Mouse (Mus musculus) brain, embryonic 14.5 days (tissue): ENCODE data around the gene Ahcyl1. TPM values are rescaled to one million over a fixed set of nuclear protein-coding genes. Genes with fewer than 3 reads are reported as not detected.
"Not testable (repeated sequence)": the region's sequence is repeated elsewhere in the genome, so short reads cannot be mapped to it uniquely, and the experiment has no call there.

Source experiments
- DNase-seq: peaks from one replicate; pipeline ENCODE4 v3.0.0-alpha.2; 2011; ENCODE audit warnings: low read depth
- CTCF ChIP-seq: fragments of 200-500 bp; IDR thresholded peaks from 2 replicates; pipeline ENCODE4 v1.5.1; 2012; ENCODE audit warnings: inconsistent platforms, mild to moderate bottlenecking, moderate library complexity, borderline replicate concordance; ENCODE audit not compliant: insufficient read depth, insufficient read length; ENCODE audit errors: extremely low read depth
- POLR2A ChIP-seq: fragments of 200-500 bp; IDR thresholded peaks from 2 replicates; pipeline ENCODE4 v1.6.1; 2012; ENCODE audit warnings: mild to moderate bottlenecking, inconsistent platforms, borderline replicate concordance; ENCODE audit not compliant: poor library complexity, insufficient read depth, insufficient read length, severe bottlenecking; ENCODE audit errors: extremely low read depth
- polyA plus RNA-seq: library from polyadenylated mRNA; depleted of rRNA; stranded (reverse); fragments of >200 nt; gene quantifications from 2 replicates; pipeline ENCODE4 v1.2.3, GENCODE M21; 2012; rRNA removed

Gene Ahcyl1
- 173 and 195 TPM in 2 replicates for polyA plus RNA-seq

DNA sequence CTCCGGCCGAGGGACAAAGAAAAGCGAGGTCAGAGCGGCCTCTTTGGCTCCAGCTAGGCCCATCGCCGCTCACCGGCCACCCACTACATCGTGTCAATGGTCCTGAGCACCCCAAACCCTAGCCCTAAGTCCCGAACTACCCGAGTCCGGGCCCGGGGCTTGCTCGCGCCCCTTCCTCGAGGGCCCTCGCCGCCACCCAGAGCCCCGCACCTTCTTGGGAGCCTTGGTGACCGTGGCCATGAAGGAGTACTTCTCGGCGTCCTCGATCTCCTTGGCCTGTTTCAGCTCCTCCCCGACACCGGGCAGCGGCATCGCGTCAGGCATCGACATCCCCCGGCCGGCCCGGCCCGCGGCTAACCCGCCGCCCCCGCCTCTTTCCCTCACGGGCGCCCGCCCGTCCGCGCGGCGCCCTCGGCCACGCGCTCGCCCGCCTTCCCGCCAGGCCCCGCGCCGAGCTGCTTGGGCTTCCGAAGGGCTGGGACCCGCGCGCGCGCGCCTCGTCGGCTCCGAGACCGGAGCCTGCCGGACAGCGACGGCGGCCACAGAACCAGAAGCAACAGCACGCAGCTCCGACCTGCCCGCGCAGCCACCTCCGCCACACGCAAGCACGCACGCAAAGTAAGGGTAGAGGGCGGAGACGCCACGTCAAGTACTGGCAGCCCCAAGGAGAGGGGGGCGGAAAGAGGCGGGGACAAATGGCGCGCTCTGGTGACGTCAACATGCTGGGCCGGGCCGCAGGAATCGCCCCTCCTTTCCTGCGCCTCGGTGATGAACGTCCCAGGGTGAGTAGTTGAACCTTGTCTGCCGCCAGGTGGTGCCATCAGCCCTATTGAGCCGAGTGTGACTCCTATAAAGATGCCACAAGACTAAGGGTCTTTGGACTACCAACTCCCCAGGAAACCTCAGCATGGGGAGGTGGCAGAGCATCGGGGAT is at the start of gene Ahcyl1:
TSS of gene Ahcyl1 (minus strand) at position 613 of the 934 bp plus-strand sequence.
- peak; percentile 84 for TF ChIP-seq POLR2A
- TF ChIP-seq CTCF: peak; percentile 92
- peak; percentile 100 for DNase-seq

DNA sequence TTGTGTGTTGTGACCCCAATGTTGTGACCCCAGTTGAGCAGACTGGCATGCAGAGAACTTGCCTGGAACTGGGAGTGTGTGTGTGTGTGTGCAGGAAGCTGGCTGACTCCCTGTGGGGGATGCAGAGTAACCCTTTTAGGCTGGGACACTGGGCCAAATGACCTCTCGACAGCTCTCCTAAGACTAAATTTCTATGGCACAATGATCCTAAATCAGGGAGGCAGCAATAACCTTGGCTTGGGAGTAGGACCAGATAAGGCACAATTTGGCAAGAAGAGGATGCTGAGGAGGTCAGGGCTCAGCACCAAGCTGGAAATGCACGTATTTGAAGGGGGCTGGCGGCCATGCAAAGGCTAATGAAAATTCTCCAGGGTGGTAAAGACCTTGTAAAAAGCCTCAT is 49.7 kb upstream of the Ahcyl1 start:
- DNase-seq: no peak
- TF ChIP-seq CTCF (no peak), POLR2A (no peak)

DNA sequence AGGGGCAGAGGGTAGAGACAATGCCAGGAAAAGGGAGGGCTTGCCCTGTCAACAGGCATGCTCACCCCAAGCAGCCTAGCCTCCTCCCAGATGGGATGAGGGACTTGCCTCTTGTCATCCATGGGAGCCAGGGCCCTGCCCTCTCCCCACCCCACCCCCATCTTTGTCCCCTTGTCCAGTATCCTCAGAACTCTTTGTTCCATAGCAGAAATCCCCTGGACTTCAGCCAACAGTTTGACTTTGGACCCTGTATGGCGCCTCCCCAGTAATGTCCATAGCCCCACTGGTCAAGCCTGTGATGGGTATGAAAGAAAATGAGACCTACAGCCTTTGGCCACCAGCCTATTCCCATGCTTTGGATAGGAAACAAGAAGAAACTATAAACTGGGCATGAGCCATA is 47.3 kb upstream of the Ahcyl1 start:
- no peak for TF ChIP-seq CTCF
- no peak for TF ChIP-seq POLR2A
- DNase-seq: no peak

DNA sequence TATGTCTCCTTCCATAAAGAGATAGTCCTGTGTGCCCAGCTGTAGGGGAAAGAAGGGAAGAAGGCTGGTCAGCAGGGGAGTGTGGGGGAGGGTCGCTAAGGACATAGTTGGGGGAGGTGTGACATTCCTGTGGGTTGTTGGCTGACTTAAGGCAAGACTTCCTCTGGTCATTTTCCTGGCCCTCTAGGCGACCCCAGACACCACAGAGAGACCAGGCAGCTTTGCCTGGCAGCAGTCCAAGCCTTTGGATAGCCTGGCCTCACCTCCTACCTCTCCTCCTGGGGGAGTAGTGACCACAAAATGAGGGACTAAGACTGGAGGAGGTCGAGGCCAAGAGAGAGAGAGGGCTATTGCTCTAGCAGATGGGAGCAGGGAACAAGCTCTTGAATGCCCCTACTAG is 46.7 kb upstream of the Ahcyl1 start:
- TF ChIP-seq POLR2A: no peak
- no peak for TF ChIP-seq CTCF
- DNase-seq: no peak

DNA sequence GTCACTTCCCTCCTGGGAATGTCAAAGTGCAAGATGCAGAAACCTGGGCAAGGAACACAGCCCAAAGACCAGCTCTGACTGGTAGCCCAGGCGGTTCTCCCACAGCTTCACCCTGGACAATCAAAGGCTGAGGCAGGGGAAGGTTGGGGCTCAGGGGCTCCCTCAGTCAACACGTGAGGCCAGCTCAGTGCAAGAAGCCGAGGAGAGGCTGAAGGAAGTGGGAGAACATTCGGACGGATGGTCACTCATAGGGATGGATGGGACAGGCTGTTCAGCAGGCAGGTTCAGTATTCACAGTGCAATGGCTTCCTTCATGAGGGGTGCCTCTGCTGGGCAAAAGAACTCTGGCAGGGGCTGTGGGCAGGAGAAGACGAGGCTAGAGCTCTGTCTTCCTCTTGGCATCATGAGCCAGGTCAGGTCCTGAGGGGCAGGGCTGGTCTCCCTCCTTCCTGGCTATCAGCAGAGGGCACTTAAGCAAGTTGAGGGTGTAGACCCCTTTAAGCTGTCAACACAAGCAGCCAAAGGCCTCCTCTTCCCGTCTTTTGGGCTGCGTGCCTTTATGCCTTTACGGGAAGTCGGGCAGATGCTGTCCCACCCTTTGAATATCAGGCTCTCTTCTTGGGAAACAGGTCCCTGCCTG is 45.8 kb upstream of the Ahcyl1 start:
- TF ChIP-seq CTCF (no peak), POLR2A (no peak)
- DNase-seq: no peak

DNA sequence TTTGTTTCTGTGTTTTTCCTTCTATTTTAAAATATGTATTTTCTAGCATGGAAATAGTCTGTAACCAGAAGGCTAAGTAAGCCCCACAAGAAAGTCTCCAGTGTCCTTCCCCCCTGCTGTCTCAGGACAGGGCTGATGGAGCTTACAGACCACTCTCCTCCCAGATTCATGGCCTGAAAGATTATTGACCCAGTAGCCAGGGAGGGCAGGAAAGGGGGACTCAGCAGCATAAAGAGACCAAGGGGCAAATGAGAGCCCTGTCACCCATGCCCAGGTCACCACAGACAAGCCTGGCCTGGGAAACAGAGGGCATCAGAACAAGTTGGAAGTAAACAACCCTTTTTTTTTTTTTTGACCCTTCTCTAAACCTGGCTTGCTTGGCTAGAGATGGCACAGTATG is 45.0 kb upstream of the Ahcyl1 start:
- DNase-seq: no peak
- TF ChIP-seq CTCF (no peak), POLR2A (no peak)

DNA sequence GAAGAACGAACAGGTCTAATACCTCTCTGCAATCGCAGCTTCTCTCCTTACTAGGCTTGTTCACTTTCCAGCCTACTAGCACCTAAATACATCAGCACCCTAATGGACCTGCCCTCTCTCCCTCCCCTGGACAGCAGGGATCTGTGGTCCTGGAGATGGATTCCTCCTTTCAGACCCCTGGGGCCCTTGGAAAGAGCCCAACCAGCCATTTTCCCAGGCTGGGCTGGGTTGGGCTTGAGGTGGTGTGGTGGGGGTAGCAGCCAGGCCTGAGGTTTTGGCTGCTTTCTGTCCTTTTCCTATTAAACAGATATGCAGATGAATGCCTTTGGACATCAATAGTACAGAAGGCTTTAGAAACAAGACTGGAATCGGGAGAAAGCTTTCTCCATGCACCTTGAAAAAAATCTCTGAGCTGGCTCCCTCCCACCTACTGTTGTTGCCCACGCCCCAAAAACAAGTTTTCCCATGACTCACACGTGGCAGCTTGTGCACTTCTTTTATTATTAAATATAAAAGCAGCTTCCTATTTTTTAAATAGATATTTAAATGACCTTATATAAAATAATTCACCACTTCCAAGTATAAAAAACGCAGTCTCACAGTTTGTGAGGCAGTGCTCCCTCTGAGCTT is 44.3 kb upstream of the Ahcyl1 start:
- DNase-seq: peak; percentile 93
- TF ChIP-seq POLR2A (no peak), CTCF (no peak)

DNA sequence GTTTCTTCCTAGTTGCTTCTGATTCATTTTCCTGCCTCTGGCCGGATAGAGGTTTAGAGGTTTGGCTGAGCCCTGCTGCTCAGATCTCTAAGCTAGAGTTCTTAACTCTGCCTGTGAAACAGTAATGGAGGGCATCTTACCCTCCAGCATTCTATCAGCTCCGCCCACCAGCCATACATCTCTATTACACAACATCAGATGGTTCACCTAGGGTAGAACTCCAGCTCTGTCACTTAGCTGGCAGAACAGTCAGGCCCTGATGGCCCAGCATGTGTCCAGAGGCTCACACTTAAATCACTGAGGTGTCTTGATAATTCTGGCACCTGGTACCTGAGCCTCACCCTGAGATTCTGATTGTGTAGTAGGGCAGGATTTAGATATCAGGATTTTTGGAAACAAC is 43.6 kb upstream of the Ahcyl1 start:
- TF ChIP-seq CTCF (no peak), POLR2A (no peak)

DNA sequence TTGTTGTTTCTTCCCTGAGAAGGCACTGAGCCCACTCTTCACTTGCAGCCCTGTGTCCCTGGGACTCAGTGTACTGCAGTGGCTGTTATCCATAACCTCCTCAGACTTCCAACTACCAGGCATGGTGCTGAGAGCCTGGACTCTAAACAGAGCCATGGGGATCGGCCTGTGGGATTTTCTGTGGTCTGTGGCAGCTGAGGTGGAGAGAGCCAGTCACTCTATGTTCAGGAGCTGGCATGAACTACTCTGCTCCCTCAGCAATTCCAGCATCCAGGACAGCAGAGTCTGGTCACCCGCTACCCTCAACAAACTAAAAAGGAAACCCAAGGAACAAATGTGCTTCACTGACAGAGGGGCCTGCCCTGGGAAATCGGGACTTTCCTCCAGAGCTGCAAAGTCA is 43.1 kb upstream of the Ahcyl1 start:
- no peak for TF ChIP-seq POLR2A
- no peak for TF ChIP-seq CTCF
- no peak for DNase-seq

More for the DNA sequence above, 43.6 kb upstream of the Ahcyl1 start:
- peak; percentile 41 for DNase-seq

DNA sequence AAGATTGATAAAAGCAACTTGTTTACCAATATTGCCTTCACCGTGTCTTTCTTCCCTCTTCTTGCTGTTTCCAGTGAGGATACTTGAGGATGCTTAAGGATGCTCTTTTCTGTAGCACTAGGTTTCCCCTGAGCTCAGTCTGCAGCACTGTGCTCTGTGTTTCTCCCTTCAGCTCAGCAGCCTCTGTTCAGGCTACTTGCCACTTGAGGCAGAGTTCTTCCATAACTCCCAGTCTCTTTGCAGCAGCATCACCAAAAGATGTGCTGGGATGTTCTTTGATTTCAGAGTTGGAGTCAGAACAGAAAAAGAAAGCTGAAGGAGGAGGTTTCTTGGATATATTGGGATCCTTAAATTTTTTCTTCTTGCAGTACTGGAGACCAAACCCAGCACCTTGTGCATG is 42.3 kb upstream of the Ahcyl1 start:
- TF ChIP-seq POLR2A: no peak
- TF ChIP-seq CTCF: no peak
- DNase-seq: no peak

DNA sequence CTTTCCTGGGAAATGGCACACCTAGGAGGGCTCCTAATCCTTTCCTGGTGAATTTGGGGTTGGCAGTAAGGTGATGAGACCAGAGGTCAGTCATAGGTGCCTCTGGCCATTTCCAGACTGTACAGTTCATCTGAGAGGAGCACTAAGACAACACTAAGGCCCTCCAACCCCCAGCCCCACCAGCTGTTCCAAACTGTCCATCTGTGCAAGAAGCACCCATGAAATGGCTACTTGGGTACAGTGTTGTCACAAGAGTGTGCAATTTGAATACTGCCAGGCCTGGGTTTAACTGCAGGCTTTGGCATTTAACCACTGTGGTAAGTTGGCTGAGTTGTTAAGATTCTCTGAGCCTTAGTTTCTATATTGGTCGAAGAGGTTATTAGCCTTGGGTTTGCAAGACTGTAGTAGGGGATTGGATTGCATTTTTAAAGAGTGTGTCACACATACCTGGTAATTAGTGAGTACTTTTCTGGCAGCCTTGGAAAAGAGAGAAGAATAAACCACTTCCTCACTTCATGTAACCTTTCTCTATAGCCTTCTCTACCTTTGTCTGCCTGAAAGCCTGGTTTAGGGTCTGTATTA is 41.3 kb upstream of the Ahcyl1 start:
- TF ChIP-seq CTCF: no peak
- no peak for TF ChIP-seq POLR2A

DNA sequence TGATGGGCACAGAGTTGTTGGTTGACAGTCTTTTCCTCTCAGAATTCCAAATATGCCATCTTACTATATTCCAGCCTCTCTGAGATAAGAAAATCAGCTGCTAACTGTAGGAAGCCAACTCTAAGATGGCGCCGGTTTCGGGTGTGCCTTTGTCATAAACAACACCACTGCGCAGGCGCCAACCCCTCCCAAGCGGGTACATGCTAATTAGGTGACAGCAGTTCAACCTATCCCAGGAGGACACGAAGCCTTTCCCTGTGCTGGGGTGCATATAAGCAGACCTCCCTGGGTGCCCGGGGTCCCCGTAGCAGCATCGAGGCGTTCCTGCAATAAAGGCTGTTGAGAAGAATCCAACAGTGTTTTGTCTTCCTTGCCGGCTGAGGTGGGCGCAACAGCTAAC is 39.3 kb upstream of the Ahcyl1 start:
- DNase-seq: not testable (repeated sequence)

More for the DNA sequence above, 41.3 kb upstream of the Ahcyl1 start:
- DNase-seq: no peak
